Mouse (Mus musculus): ENCODE results near the gene Tomm6. TPM values are rescaled to one million over a fixed set of nuclear protein-coding genes. Genes with fewer than 3 reads are reported as not detected.

The Tomm6 gene
- polyA plus RNA-seq, 1 experiment = 11.4 TPM

GRCm38 (mm10) chr17:47712889-47713571 lies 24.8 kb upstream of the Tomm6 start:
- Histone ChIP-seq H3K4me1 (ENCODE audit: control insufficient read depth) (peaks cover 2% of the 10 kb centered on the region), H3K4me3 (replicated peaks) (no peak overlapping the region), H3K36me3 (ENCODE audit: control insufficient read depth) (no peaks in the 10 kb centered on the region), H3K27me3 (ENCODE audit: control insufficient read depth) (0 out of 2 replicates have a peak, but pooled peaks cover 3% of the 10 kb centered on the region), H3K9me3 (ENCODE audit: control insufficient read depth, low read length) (no peaks in the 10 kb centered on the region)
- no peak for TF ChIP-seq GATA1 (IDR thresholded peaks at IDR 0.05; ENCODE audit: low read length)
- TF ChIP-seq TAL1 (IDR thresholded peaks at IDR 0.05; ENCODE audit: low read length) = no peak

GRCm38 (mm10) chr17:47711883-47712282 lies 23.7 kb upstream of the Tomm6 start:
- Histone ChIP-seq H3K4me1 (ENCODE audit: control insufficient read depth) (peaks cover 2% of the 10 kb centered on the region), H3K36me3 (ENCODE audit: control insufficient read depth) (no peaks in the 10 kb centered on the region), H3K27me3 (ENCODE audit: control insufficient read depth) (0 out of 2 replicates have a peak, but pooled peaks cover 3% of the 10 kb centered on the region), H3K4me3 (replicated peaks) (no peak overlapping the region), H3K9me3 (ENCODE audit: control insufficient read depth, low read length) (no peaks in the 10 kb centered on the region)
- TF ChIP-seq GATA1 (IDR thresholded peaks at IDR 0.05; ENCODE audit: low read length) = no peak
- TF ChIP-seq TAL1 (IDR thresholded peaks at IDR 0.05; ENCODE audit: low read length) = no peak

- H3K4me1 ChIP-seq (ENCODE audit: control insufficient read depth) = peaks cover 2% of the 10 kb centered on the region
- no peak overlapping the region for H3K4me3 ChIP-seq (replicated peaks)
- no peaks in the 10 kb centered on the region for H3K36me3 ChIP-seq (ENCODE audit: control insufficient read depth)
- H3K27me3 ChIP-seq (ENCODE audit: control insufficient read depth) = peaks cover 2% of the 10 kb centered on the region; the same call in 1 of the 2 replicates
- no peaks in the 10 kb centered on the region for H3K9me3 ChIP-seq (ENCODE audit: control insufficient read depth, low read length)
- no peak for TF ChIP-seq TAL1 (IDR thresholded peaks at IDR 0.05; ENCODE audit: low read length)
- no peak for TF ChIP-seq GATA1 (IDR thresholded peaks at IDR 0.05; ENCODE audit: low read length)
Measured at GRCm38 (mm10) chr17:47710036-47710435, 21.9 kb upstream of the Tomm6 start.

- Histone ChIP-seq H3K27me3 (ENCODE audit: control insufficient read depth) (peaks cover 11% of the 10 kb centered on the region), H3K4me3 (replicated peaks) (no peak overlapping the region)
- TF ChIP-seq TAL1 (IDR thresholded peaks at IDR 0.05; ENCODE audit: low read length) (no peak), GATA1 (IDR thresholded peaks at IDR 0.05; ENCODE audit: low read length) (no peak)
Measured at GRCm38 (mm10) chr17:47708972-47709371, 20.8 kb upstream of the Tomm6 start.

GRCm38 (mm10) chr17:47707961-47708360 lies 19.8 kb upstream of the Tomm6 start:
- peaks cover 2% of the 10 kb centered on the region for H3K4me1 ChIP-seq (ENCODE audit: control insufficient read depth)
- peaks cover 21% of the 10 kb centered on the region for H3K27me3 ChIP-seq (ENCODE audit: control insufficient read depth)
- peaks cover 2% of the 10 kb centered on the region; the same call in 1 of the 2 replicates for H3K36me3 ChIP-seq (ENCODE audit: control insufficient read depth)
- H3K4me3 ChIP-seq (replicated peaks) = no peak overlapping the region
- H3K9me3 ChIP-seq (ENCODE audit: control insufficient read depth, low read length) = no peaks in the 10 kb centered on the region
- TF ChIP-seq TAL1 (IDR thresholded peaks at IDR 0.05; ENCODE audit: low read length) = no peak
- no peak for TF ChIP-seq GATA1 (IDR thresholded peaks at IDR 0.05; ENCODE audit: low read length)

More at GRCm38 (mm10) chr17:47708972-47709371, 20.8 kb upstream of the Tomm6 start:
- Histone ChIP-seq H3K9me3 (ENCODE audit: control insufficient read depth, low read length) (no peaks in the 10 kb centered on the region), H3K36me3 (ENCODE audit: control insufficient read depth) (no peaks in the 10 kb centered on the region), H3K4me1 (ENCODE audit: control insufficient read depth) (peaks cover 2% of the 10 kb centered on the region)

GRCm38 (mm10) chr17:47706196-47706595 lies 18.0 kb upstream of the Tomm6 start:
- peaks cover 10% of the 10 kb centered on the region; the same call in 1 of the 2 replicates for H3K36me3 ChIP-seq (ENCODE audit: control insufficient read depth)
- H3K4me3 ChIP-seq (replicated peaks) = no peak overlapping the region
- TF ChIP-seq TAL1 (IDR thresholded peaks at IDR 0.05; ENCODE audit: low read length) (no peak), GATA1 (IDR thresholded peaks at IDR 0.05; ENCODE audit: low read length) (no peak)
- H3K27me3 ChIP-seq (ENCODE audit: control insufficient read depth) = peaks cover 37% of the 10 kb centered on the region
- peaks cover 2% of the 10 kb centered on the region for H3K4me1 ChIP-seq (ENCODE audit: control insufficient read depth)
- no peaks in the 10 kb centered on the region for H3K9me3 ChIP-seq (ENCODE audit: control insufficient read depth, low read length)

GRCm38 (mm10) chr17:47704692-47705091 lies 16.5 kb upstream of the Tomm6 start:
- Histone ChIP-seq H3K4me1 (ENCODE audit: control insufficient read depth) (no peaks in the 10 kb centered on the region), H3K36me3 (ENCODE audit: control insufficient read depth) (peaks cover 10% of the 10 kb centered on the region; the same call in 1 of the 2 replicates), H3K27me3 (ENCODE audit: control insufficient read depth) (peaks cover 39% of the 10 kb centered on the region), H3K4me3 (replicated peaks) (no peak overlapping the region), H3K9me3 (ENCODE audit: control insufficient read depth, low read length) (no peaks in the 10 kb centered on the region)
- TF ChIP-seq TAL1 (IDR thresholded peaks at IDR 0.05; ENCODE audit: low read length) (no peak), GATA1 (IDR thresholded peaks at IDR 0.05; ENCODE audit: low read length) (no peak)

GRCm38 (mm10) chr17:47703556-47703955 lies 15.4 kb upstream of the Tomm6 start:
- no peak overlapping the region for H3K4me3 ChIP-seq (replicated peaks)
- H3K27me3 ChIP-seq (ENCODE audit: control insufficient read depth) = peaks cover 43% of the 10 kb centered on the region
- no peaks in the 10 kb centered on the region for H3K4me1 ChIP-seq (ENCODE audit: control insufficient read depth)
- no peak for TF ChIP-seq TAL1 (IDR thresholded peaks at IDR 0.05; ENCODE audit: low read length)
- TF ChIP-seq GATA1 (IDR thresholded peaks at IDR 0.05; ENCODE audit: low read length) = no peak
- peaks cover 10% of the 10 kb centered on the region; the same call in 1 of the 2 replicates for H3K36me3 ChIP-seq (ENCODE audit: control insufficient read depth)
- H3K9me3 ChIP-seq (ENCODE audit: control insufficient read depth, low read length) = no peaks in the 10 kb centered on the region

- peaks cover 49% of the 10 kb centered on the region for H3K27me3 ChIP-seq (ENCODE audit: control insufficient read depth)
- H3K36me3 ChIP-seq (ENCODE audit: control insufficient read depth) = peaks cover 10% of the 10 kb centered on the region; the same call in 1 of the 2 replicates
- TF ChIP-seq TAL1 (IDR thresholded peaks at IDR 0.05; ENCODE audit: low read length) = no peak
- no peak for TF ChIP-seq GATA1 (IDR thresholded peaks at IDR 0.05; ENCODE audit: low read length)
- H3K4me1 ChIP-seq (ENCODE audit: control insufficient read depth) = no peaks in the 10 kb centered on the region
- H3K9me3 ChIP-seq (ENCODE audit: control insufficient read depth, low read length) = no peaks in the 10 kb centered on the region
- H3K4me3 ChIP-seq (replicated peaks) = no peak overlapping the region
Measured at GRCm38 (mm10) chr17:47702548-47703345, 14.6 kb upstream of the Tomm6 start.

Data from erythroblast, embryonic 14.5 days (primary cell).